8 mouse cellular contexts compared by ENCODE assay signal in the genomic region with DNA sequence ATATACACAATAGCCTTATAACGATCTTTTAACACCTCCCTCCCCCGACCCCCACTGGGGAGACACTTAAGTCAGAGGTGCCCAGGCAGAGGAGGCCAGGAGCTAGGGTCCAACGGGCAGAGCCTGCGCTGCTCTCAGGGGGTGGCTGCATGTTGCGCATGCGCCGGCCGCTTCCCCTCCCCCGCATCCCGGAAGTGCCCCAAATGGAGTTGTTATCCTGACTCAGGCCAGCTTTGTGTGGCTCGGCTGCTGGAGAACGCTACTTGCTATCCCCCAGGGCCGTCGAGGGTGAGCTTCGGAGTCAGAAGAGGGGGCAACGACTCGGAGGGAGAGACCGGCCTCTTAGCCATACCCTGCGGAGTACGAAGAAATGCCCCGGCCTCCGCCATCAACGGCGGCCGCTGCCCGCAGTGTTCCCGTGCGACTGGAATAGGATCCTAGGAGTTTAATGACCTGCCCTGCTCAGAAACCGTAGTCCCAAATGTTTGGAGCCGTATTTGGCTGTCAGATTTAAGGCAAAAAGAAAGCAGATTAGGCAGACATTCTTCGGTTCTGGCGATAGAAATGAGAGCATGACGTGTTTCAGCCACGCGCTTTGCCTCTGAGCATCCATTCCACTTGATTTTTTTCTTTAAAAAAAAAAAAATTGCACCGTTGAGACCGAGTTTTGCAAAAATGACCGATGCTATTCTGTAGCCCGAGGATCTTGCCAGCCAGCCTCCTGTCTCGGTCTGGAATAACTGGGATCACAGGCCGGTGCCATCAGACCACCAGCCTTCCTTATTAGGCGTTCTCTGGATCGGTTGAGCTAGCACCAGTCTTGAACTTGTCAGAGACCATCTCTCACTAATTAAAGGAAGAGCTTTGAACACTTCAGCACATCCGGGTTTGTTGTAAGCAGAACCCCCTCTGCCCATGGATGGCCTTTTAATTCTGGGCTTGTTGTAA. TPM values are rescaled to one million over a fixed set of nuclear protein-coding genes. Genes with fewer than 3 reads are reported as not detected.
DNase-seq lines count a peak whose midpoint lies in the region; ATAC-seq lines count a peak whose summit lies in the region.

No protein-coding gene starts in this region.

- ATAC-seq in hindbrain, embryonic 12.5 days (ENCODE audit: low FRiP score), result peak; percentile 94

- H3K36me3 ChIP-seq in hindbrain, embryonic 12.5 days, result peaks cover 16% of the 10 kb centered on the region

- H3K4me3 ChIP-seq in hindbrain, embryonic 12.5 days, result peak overlapping the region; percentile 60

- H3K27ac ChIP-seq in hindbrain, embryonic 12.5 days, result peak overlapping the region; percentile 90

- peaks cover 26% of the 10 kb centered on the region for H3K4me1 ChIP-seq in hindbrain, embryonic 12.5 days

- H3K4me2 ChIP-seq in hindbrain, embryonic 12.5 days (replicated peaks), result peak overlapping the region; percentile 57

- peak overlapping the region; percentile 78 for H3K9ac ChIP-seq in hindbrain, embryonic 12.5 days

- peak; percentile 79 for DNase-seq in MN1 (ENCODE audit: low spot score)
- DNase-seq in cerebellum, adult 9-11 months, result peak; percentile 89
- DNase-seq in frontal cortex, postnatal 10 days (ENCODE audit: low spot score in 2 of 2), result peak; percentile 81 to 86
- DNase-seq in layer of hippocampus, postnatal 14 days (ENCODE audit: low spot score in 2 of 2), result peak; percentile 83 to 91
- DNase-seq in lung, postnatal 14 days, result peak; percentile 89
- peak; percentile 75 for DNase-seq in retina, adult 2 months (ENCODE audit: low read depth, low spot score)
- peak; percentile 91 for DNase-seq in thymus, postnatal 25 days

- 4% methylated on average over 44 of the region's 44 CpGs for WGBS in hindbrain, embryonic 12.5 days

- no peaks in the 10 kb centered on the region for H3K9me3 ChIP-seq in hindbrain, embryonic 12.5 days (replicated peaks)

- H3K27me3 ChIP-seq in hindbrain, embryonic 12.5 days, result no peaks in the 10 kb centered on the region

RNA-seq across cellular contexts. Expression of a gene that starts 39.9 kb away (rescaled TPM):
- polyA plus RNA-seq in hindbrain, embryonic 12.5 days (2016; fragmentation: Nextera tagmentation; extraction: Ambion mirVana), result 58.7 and 60.2 TPM in 2 replicates
- total RNA-seq in layer of hippocampus, postnatal 14 days (2021), result 10 to 100 TPM; 44.5 to 46.6 TPM

Comparison
In these comparisons a context has a peak if more than half of its experiments do, and no peak if none do; other contexts are left out.
1. Peak in every context shown above with its lines: DNase-seq, ATAC-seq, H3K4me3 ChIP-seq and H3K27ac ChIP-seq.